Mouse (Mus musculus) E14TG2a.4 (cell line): ENCODE results near the gene Urad.

ENCODE experiments used
- CTCF ChIP-seq: conservative IDR thresholded peaks from 2 replicates; pipeline ENCODE4 v1.5.1; 2014; ENCODE audit warnings: low read length
- NANOG ChIP-seq: IDR thresholded peaks from 2 replicates; pipeline ENCODE4 v1.6.1; 2014; ENCODE audit warnings: borderline replicate concordance, low read length, mixed read lengths

GRCm38 (mm10) chr5:147351931-147352330 is 29.7 kb upstream of the Urad start:
- no peak for TF ChIP-seq CTCF
- no peak for TF ChIP-seq NANOG
